In genomic region chr3:130172764-130173163, GRCm38 (mm10) we compare ENCODE assay signal across 13 mouse cellular contexts. TPM values are rescaled to one million over a fixed set of nuclear protein-coding genes. Genes with fewer than 3 reads are reported as not detected.
DNase-seq lines count a peak whose midpoint lies in the region; ATAC-seq and TF ChIP-seq lines count a peak whose summit lies in the region.
"Had no signal": no experiment of that assay in that cellular context is flagged by ENCODE, and none has a peak within 500 bp of the region (broad histone marks: within the 10 kb centered on the region; RNA-seq: fewer than 3 reads in every experiment).

No protein-coding gene starts in this region.

- no peak for ATAC-seq in hindbrain, embryonic 15.5 days (ENCODE audit: low FRiP score, low read depth)
- ATAC-seq in midbrain, embryonic 15.5 days (replicated peaks) = no peak
- no peak for ATAC-seq in forebrain, embryonic 15.5 days (replicated peaks)
- ATAC-seq in stomach, postnatal 0 days (ENCODE audit: low FRiP score, low TSS enrichment) = no peak

- H3K9me3 ChIP-seq in hindbrain, embryonic 15.5 days = no peaks in the 10 kb centered on the region; the same call in 1 of the 2 replicates
- H3K9me3 ChIP-seq in midbrain, embryonic 15.5 days = no peaks in the 10 kb centered on the region
- H3K9me3 ChIP-seq in forebrain, embryonic 15.5 days = no peaks in the 10 kb centered on the region
- H3K9me3 ChIP-seq in stomach, postnatal 0 days (ENCODE audit: control insufficient read depth, low read length) = no peaks in the 10 kb centered on the region
- H3K9me3 ChIP-seq: embryonic facial prominence, embryonic 13.5 days had no signal

- H3K4me2 ChIP-seq in hindbrain, embryonic 15.5 days = peak overlapping the region; percentile 29
- peak overlapping the region; percentile 18; the same call in 1 of the 2 replicates for H3K4me2 ChIP-seq in midbrain, embryonic 15.5 days
- H3K4me2 ChIP-seq in forebrain, embryonic 15.5 days (replicated peaks) = no peak overlapping the region
- H3K4me2 ChIP-seq in stomach, postnatal 0 days (replicated peaks; ENCODE audit: low read depth) = no peak overlapping the region
- H3K4me2 ChIP-seq: embryonic facial prominence, embryonic 13.5 days; limb, embryonic 13.5 days had no signal

- no peaks in the 10 kb centered on the region for H3K36me3 ChIP-seq in heart, adult 2 months (ENCODE audit: control insufficient read depth, insufficient read depth, low read length)
- H3K36me3 ChIP-seq in hindbrain, embryonic 15.5 days = no peaks in the 10 kb centered on the region
- H3K36me3 ChIP-seq in midbrain, embryonic 15.5 days (replicated peaks) = no peaks in the 10 kb centered on the region
- no peaks in the 10 kb centered on the region for H3K36me3 ChIP-seq in forebrain, embryonic 15.5 days
- H3K36me3 ChIP-seq in stomach, postnatal 0 days (ENCODE audit: control insufficient read depth, insufficient read depth, low read length) = no peaks in the 10 kb centered on the region
- H3K36me3 ChIP-seq: embryonic facial prominence, embryonic 13.5 days; limb, embryonic 13.5 days had no signal

- TF ChIP-seq POLR2A in heart, adult 2 months (IDR thresholded peaks at IDR 0.05; ENCODE audit: insufficient read depth, low read depth, low read length) = no peak

- 42% methylated on average over 17 of the region's 17 CpGs for WGBS in heart, adult 2 months
- 66% methylated on average over 17 of the region's 17 CpGs for WGBS in hindbrain, embryonic 15.5 days
- WGBS in midbrain, embryonic 15.5 days = 65% methylated on average over 17 of the region's 17 CpGs
- WGBS in forebrain, embryonic 15.5 days = 82% methylated on average over 17 of the region's 17 CpGs
- 74% methylated on average over 17 of the region's 17 CpGs for WGBS in stomach, postnatal 0 days

- intact Hi-C loops in heart, adult 2 months (cut with DNase I) = no loop called here
- intact Hi-C loops in left cerebral cortex, postnatal 10 days (cut with DNase I) = no loop called here

- TF ChIP-seq EP300 in heart, adult 2 months (IDR thresholded peaks at IDR 0.05; ENCODE audit: insufficient read depth, low read depth, low read length) = no peak
- TF ChIP-seq EP300 in stomach, postnatal 0 days (optimal IDR thresholded peaks at IDR 0.05) = no peak

- no peaks in the 10 kb centered on the region for H3K4me1 ChIP-seq in heart, adult 2 months (ENCODE audit: control insufficient read depth, insufficient read depth, low read length)
- no peaks in the 10 kb centered on the region for H3K4me1 ChIP-seq in hindbrain, embryonic 15.5 days (replicated peaks)
- H3K4me1 ChIP-seq in midbrain, embryonic 15.5 days = no peaks in the 10 kb centered on the region
- no peaks in the 10 kb centered on the region for H3K4me1 ChIP-seq in forebrain, embryonic 15.5 days
- no peaks in the 10 kb centered on the region for H3K4me1 ChIP-seq in stomach, postnatal 0 days (replicated peaks; ENCODE audit: control insufficient read depth, insufficient read depth)
- H3K4me1 ChIP-seq: embryonic facial prominence, embryonic 13.5 days; limb, embryonic 13.5 days had no signal

- no peaks in the 10 kb centered on the region for H3K27me3 ChIP-seq in heart, adult 2 months (ENCODE audit: control insufficient read depth, insufficient read depth, low read length)
- no peaks in the 10 kb centered on the region for H3K27me3 ChIP-seq in hindbrain, embryonic 15.5 days
- H3K27me3 ChIP-seq in midbrain, embryonic 15.5 days (replicated peaks) = no peaks in the 10 kb centered on the region
- no peaks in the 10 kb centered on the region for H3K27me3 ChIP-seq in forebrain, embryonic 15.5 days
- no peaks in the 10 kb centered on the region for H3K27me3 ChIP-seq in stomach, postnatal 0 days (ENCODE audit: control insufficient read depth, insufficient read depth, low read length)
- H3K27me3 ChIP-seq: CH12.LX had no signal

- no peak overlapping the region for H3K27ac ChIP-seq in heart, adult 2 months
- no peak overlapping the region for H3K27ac ChIP-seq in hindbrain, embryonic 15.5 days (replicated peaks)
- no peak overlapping the region for H3K27ac ChIP-seq in midbrain, embryonic 15.5 days
- no peak overlapping the region for H3K27ac ChIP-seq in forebrain, embryonic 15.5 days (replicated peaks)
- no peak overlapping the region for H3K27ac ChIP-seq in stomach, postnatal 0 days (replicated peaks)
- H3K27ac ChIP-seq: embryonic facial prominence, embryonic 13.5 days; limb, embryonic 13.5 days had no signal

- peak overlapping the region; percentile 13; the same call in 1 of the 2 replicates for H3K4me3 ChIP-seq in heart, adult 2 months
- H3K4me3 ChIP-seq in hindbrain, embryonic 15.5 days = peak overlapping the region; percentile 4; the same call in 1 of the 2 replicates
- no peak overlapping the region for H3K4me3 ChIP-seq in midbrain, embryonic 15.5 days
- no peak overlapping the region for H3K4me3 ChIP-seq in forebrain, embryonic 15.5 days
- H3K4me3 ChIP-seq in stomach, postnatal 0 days (ENCODE audit: low read depth, low read length) = no peak overlapping the region
- H3K4me3 ChIP-seq: embryonic facial prominence, embryonic 13.5 days; limb, embryonic 13.5 days had no signal

- no peaks in the 10 kb centered on the region for H3K79me2 ChIP-seq in heart, adult 2 months (replicated peaks; ENCODE audit: control insufficient read depth, insufficient read depth, low read length)

- TF ChIP-seq CTCF in heart, adult 2 months (IDR thresholded peaks at IDR 0.05) = no peak
- no peak for TF ChIP-seq CTCF in stomach, postnatal 0 days (IDR thresholded peaks at IDR 0.05; ENCODE audit: low read depth)

- no peak overlapping the region for H3K9ac ChIP-seq in heart, adult 2 months (ENCODE audit: low read depth, low read length)
- H3K9ac ChIP-seq in hindbrain, embryonic 15.5 days = no peak overlapping the region
- no peak overlapping the region for H3K9ac ChIP-seq in midbrain, embryonic 15.5 days
- no peak overlapping the region for H3K9ac ChIP-seq in forebrain, embryonic 15.5 days (replicated peaks)
- H3K9ac ChIP-seq in stomach, postnatal 0 days (ENCODE audit: low read length) = no peak overlapping the region
- H3K9ac ChIP-seq: embryonic facial prominence, embryonic 13.5 days; limb, embryonic 13.5 days had no signal

- DNase-seq in lung, postnatal 10 days = peak; percentile 6
- DNase-seq in lung, adult 18-20 months = no peak
- peak; percentile 37 to 40 for DNase-seq in heart, adult 2 months
- DNase-seq in left cerebral cortex, postnatal 10 days (ENCODE audit: extremely low spot score in 1 of 2, low spot score in 2 of 2) = no peak
- no peak for DNase-seq in stomach, postnatal 0 days (ENCODE audit: low spot score)
- DNase-seq: cerebellum, adult 2 months; lung, postnatal 14 days had no signal

RNA-seq across cellular contexts. Expression of gene Col25a1, which starts 41.5 kb away (rescaled TPM):
- total RNA-seq in heart, adult 2 months (2021) = under 1 TPM; 0.21 to 0.39 TPM
- 0.10 and 0.15 TPM in 2 replicates for polyA plus RNA-seq in heart, adult 2 months (2012; rRNA removed)
- 5.5 and 6.4 TPM in 2 replicates for polyA plus RNA-seq in hindbrain, embryonic 15.5 days (2015; fragmentation: Nextera tagmentation; extraction: Ambion mirVana)
- 14.4 and 15.3 TPM in 2 replicates for polyA plus RNA-seq in midbrain, embryonic 15.5 days (2015; fragmentation: Nextera tagmentation; extraction: Ambion mirVana)
- total RNA-seq in left cerebral cortex, postnatal 10 days (2021) = 10 to 100 TPM; 22.5 to 26.5 TPM
- 3.8 and 4.4 TPM in 2 replicates for polyA plus RNA-seq in forebrain, embryonic 15.5 days (2015; fragmentation: Nextera tagmentation; extraction: Ambion mirVana)
- polyA plus RNA-seq in stomach, postnatal 0 days (2015; fragmentation: Nextera tagmentation; extraction: Ambion mirVana) = 1.3 and 1.5 TPM in 2 replicates
- total RNA-seq: CH12.LX had no signal

Comparison
In these comparisons a context has a peak if more than half of its experiments do, and no peak if none do; other contexts are left out.
1. DNase-seq: peak in lung, postnatal 10 days (single experiment) and heart, adult 2 months (2 of 2); none in lung, adult 18-20 months (0 of 2), left cerebral cortex, postnatal 10 days (0 of 2) and stomach, postnatal 0 days (single experiment).
2. H3K4me3 ChIP-seq: peak in heart, adult 2 months (single experiment) and hindbrain, embryonic 15.5 days (single experiment); none in midbrain, embryonic 15.5 days (single experiment), forebrain, embryonic 15.5 days (single experiment) and stomach, postnatal 0 days (single experiment).
3. H3K4me2 ChIP-seq: peak in hindbrain, embryonic 15.5 days (single experiment) and midbrain, embryonic 15.5 days (single experiment); none in forebrain, embryonic 15.5 days (single experiment) and stomach, postnatal 0 days (single experiment).